Mouse (Mus musculus) lung, adult 18-20 months (tissue): ENCODE results near the gene Cd300lb.
A peak's percentile ranks its signal among the peaks of the same experiment; 100 is the strongest.
"Not testable (repeated sequence)": the region's sequence is repeated elsewhere in the genome, so short reads cannot be mapped to it uniquely, and the experiment has no call there.

Experiments
- DNase-seq, 2 experiments: peaks; one replicate each; pipeline ENCODE4 v3.0.0; 2022; ENCODE audit warnings: mixed read lengths in 2 of 2

Gene Cd300lb

GRCm38 (mm10) chr11:114934144-114934543, at the start of gene Cd300lb:
Cd300lb (minus strand) TSS chr11:114934386.
- DNase-seq, result no peak

DNA sequence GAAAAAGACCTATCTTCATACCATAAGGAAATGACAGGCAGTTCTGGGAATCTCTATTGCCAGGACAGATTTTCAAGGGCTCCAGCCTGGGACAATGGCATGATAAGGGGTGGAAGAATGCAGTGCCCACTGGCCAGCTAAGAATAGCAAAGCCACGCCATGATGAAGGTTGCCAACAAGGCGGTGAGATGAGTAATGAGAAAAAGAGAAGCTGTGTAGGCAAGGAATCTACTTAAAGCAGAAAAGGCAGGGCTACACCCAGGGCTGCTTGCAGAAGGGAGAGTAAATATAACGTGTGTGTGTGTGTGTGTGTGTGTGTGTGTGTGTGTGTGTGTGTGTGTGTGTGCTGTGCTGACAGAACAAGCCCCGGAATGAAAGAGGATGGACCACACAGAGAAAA, 47.7 kb upstream of the Cd300lb start:
- DNase-seq, result no peak

DNA sequence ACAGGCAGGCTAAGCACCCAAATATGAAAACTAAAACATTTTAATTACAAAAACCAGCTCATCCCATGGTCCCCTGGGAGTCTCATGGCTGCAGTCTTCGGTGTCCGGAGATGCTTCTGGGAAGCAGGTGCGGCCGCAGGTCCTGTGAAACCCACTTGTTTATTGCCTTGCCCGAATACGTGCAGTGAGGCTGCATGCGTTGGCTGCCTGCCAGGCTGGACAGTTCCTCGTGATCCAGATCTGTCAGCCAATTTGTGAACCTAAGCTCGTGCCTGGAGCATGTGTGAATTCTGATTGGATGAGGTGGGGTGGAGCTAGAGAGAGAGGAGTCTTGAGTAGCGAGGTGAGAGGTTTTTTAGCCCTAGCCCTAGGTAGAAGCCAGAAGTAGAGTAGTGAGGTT, 38.5 kb upstream of the Cd300lb start:
- DNase-seq, result no peak

DNA sequence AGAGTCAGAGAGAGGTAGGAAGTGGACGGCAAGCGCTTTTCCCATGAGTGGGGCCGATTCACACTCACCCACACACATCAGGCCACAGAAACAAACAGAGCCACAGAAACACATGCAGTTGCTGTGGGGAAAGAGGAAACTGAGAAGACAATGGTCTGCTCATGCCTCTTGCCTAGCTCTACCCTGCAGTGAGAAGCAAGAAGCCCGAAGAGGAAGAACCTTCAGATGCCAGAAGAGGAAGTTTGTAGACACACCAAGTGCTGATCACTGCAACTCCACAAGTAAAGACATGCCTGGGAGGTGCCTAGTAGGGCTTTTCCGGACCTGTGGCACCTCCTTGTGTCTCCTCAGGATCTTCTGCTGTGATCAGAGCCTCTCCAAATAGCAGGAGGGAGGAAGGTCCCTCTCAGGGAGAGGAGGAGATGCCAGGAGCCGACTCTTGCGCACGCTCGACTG, 34.6 kb upstream of the Cd300lb start, which contains the start of gene Cd300c:
TSS of gene Cd300c (minus strand) at position 406 of the 456 bp plus-strand sequence.
- peak; percentile 21 to 40 for DNase-seq

GRCm38 (mm10) chr11:114965182-114965828, 31.1 kb upstream of the Cd300lb start:
- DNase-seq, result peak; percentile 26 to 33

DNA sequence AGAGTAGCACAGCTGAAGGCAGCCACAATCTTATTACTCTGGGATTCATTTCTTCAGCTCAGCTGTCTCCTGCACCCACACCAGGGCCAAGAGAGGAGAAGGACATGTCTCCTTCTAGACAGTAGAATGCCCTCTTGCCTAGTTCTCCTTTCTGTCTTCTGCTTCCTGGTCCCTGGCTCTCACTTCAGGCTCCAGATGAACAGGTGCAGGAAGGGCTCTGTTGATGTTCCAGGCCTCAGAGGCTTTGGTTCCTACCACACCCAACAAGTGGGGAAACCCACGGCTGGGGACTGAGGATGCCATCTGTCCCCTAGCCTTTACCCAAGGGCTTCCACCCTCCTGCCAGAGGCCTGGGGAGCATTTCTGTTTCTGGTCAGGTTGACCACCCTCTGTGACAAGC, 26.2 kb upstream of the Cd300lb start:
- no peak for DNase-seq

DNA sequence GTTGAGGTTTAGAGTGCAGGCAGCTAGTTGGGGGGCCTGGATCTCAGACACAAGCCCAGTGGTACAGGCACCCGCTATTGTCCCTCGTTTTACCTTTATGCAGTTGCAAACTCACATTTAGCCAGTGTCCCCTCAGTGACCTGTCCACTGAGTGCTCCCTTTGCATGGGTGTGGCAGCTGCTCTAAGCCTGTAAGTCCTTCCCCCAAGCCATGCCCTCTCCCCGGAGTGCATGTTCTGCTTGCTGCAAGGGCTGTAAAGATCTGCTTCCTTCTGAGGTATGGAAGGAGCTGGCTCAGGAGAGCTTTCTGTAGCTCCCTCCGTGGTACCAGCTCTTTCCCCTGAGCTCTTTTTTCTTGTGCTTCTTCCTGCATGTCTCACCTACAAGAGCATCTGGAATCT, 595 bp downstream of the Cd300lb start:
- no peak for DNase-seq

DNA sequence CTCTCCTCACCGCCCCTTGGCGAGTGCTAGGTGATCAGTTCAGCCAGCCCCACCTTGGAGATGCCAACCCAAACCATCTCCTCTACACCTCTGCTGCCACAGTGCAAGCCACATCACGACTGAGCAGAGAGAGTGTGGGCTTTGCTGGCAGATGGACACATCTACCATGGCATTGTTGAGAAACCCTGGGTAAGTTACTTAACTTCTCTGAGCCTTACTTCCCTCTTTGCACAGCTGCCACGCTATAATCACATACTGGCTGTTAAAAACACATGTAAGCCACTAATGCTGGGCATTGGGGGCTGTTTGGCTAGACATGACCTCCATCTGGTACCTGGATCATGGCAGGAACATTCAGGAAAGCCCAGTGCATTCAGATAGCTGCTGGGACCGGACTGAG, 3.1 kb downstream of the Cd300lb start:
- DNase-seq, result no peak

DNA sequence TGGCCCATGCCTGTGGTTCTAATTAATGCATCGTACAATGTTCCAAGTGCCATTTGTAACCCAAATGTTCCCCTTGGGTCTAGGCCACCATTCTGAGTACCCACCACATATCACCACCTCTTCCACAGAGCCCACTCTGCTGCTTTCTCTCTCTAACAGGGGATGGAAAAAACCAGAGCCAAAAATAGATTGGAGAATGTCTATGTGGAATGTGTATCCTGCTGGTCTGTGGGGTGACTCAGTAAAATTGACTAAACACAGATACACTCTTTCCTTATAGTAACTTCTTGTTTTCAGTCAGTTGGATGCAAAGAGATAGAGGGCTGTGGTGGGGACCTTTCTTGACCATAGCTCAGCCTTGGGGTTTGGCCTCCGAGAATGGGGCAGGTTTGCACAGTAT, 4.6 kb downstream of the Cd300lb start:
- no peak for DNase-seq

DNA sequence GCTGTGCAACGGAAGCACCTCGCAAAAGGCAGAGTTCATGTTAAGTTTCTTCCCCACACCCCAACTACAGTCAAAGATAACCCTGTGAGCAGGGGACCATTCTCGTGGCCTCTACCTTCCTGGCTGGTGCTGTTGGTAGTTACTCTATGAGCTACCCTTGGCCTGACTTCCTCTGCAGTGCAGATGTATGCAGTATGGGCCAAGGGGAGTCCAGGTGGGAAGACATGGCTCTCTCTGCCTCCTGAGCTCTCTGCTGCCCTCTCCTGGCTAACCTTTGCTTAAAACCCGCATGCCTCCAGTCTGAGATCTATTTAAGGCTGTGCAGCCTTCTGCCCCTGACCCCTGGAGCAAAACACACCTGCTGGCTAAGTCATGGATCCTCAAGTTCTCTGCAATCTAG, 10.2 kb downstream of the Cd300lb start:
- no peak for DNase-seq

GRCm38 (mm10) chr11:114922439-114922838, 11.7 kb downstream of the Cd300lb start:
- DNase-seq, result no peak

DNA sequence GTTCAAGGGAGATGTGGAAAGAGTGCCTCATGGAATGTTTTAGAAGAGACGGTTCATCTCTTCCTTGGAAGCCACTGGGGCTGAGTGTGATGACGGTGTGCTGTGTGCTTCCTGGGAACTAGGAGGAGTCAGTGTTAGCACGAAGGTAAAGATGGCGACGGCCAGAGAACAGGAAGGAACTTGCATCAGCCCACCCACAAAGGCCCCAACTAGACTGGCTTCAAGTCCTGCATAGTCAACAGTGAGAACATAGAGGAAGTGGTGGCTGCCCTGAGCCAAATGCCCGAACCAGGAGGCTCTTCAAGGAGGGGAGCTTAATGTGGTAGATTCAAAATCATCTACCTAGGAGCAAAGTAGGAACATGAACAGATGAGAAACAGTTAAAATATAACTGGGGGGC, 17.1 kb downstream of the Cd300lb start:
- peak in 1 of 2 experiments; percentile 32 for DNase-seq

GRCm38 (mm10) chr11:114914978-114915377, 19.2 kb downstream of the Cd300lb start:
- DNase-seq, result peak in 1 of 2 experiments; percentile 24

DNA sequence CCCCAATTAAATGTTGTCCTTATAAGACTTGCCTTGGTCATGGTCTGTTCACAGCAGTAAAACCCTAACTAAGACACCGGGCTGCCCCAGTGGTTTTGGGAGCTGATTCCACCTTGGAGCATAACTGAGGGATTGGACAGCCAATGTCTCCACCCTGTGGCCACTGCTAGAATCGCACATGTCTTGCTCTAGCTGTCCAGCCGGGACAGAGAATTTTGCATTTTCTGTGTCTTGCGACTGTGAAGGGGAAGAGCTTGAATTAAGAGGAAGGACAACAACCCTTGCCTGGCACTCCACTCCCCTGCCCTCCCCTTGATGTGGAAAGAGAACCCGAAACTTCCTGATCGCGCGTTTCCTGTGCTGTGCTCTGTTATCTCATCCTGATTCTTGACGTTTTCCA, 21.3 kb downstream of the Cd300lb start:
- peak; percentile 68 to 70 for DNase-seq

- not testable (repeated sequence) for DNase-seq
Measured at GRCm38 (mm10) chr11:114909538-114909937, 24.6 kb downstream of the Cd300lb start.

- DNase-seq, result peak in 1 of 2 experiments; percentile 6
Measured at GRCm38 (mm10) chr11:114908086-114908485, 26.1 kb downstream of the Cd300lb start.

DNA sequence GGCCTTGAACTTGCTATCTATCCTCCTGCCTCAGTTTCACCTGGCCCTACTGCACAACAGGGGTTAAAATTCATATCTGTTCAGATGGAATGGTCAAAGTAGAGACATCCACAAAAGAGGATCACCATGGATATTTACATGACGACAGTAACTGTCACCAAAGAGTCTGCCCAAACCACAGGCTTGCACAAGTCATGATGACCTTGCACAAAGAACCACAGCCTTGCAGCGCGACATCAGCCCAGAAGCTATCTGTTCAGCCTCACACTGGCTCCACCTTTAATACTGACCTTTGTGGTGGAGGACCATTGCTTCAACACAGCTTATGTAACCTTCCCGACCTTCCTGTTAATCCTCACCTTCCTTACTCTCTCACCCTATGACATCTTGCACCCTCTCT, 26.6 kb downstream of the Cd300lb start:
- DNase-seq, result peak; percentile 56 to 65

- peak in 1 of 2 experiments; percentile 28 for DNase-seq
Measured at GRCm38 (mm10) chr11:114903224-114903623, 31.0 kb downstream of the Cd300lb start.

GRCm38 (mm10) chr11:114898026-114898425, 36.2 kb downstream of the Cd300lb start:
- DNase-seq, result peak; percentile 47 to 51

GRCm38 (mm10) chr11:114896085-114896484, 38.1 kb downstream of the Cd300lb start:
- DNase-seq, result no peak

DNA sequence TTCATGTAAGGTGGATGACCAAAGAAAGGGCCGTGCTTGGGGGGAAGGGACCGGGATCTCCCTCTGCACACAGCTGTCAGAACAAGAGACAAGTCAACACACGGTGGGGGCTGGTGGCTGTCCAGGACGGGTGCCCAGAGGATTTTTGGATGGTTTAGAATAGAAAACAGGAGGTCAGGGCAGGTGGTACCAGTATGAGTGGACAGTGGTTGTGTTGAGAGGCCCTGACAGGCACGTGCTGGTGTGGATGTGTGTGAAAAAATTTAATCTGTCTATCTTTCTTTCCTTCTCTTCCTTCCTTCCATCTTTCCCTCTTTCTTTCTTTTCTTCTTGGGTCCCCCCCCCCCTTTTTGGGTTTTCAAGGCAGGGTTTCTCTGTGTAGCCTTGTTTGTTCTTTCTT, 43.6 kb downstream of the Cd300lb start:
- no peak for DNase-seq

- DNase-seq, result peak; percentile 39 to 46
Measured at GRCm38 (mm10) chr11:114889991-114890518, 44.1 kb downstream of the Cd300lb start, which contains the start of gene Cd300a. Cd300a (plus strand) TSS chr11:114890041.

- DNase-seq, result no peak
Measured at GRCm38 (mm10) chr11:114884380-114885100, 49.6 kb downstream of the Cd300lb start.
